Mouse (Mus musculus) ovary, postnatal 10 days (tissue): Measurements from ENCODE around the gene Isl2.

Source experiments
- DNase-seq: peaks from one replicate; pipeline ENCODE4 v3.0.0; 2022; ENCODE audit warnings: low spot score

The Isl2 gene

GRCm38 (mm10) chr9:55538377-55538776 is at the start of gene Isl2:
Gene Isl2, plus strand, starts transcription at chr9:55538672.
- no peak for DNase-seq

GRCm38 (mm10) chr9:55507922-55508321 is 30.6 kb upstream of the Isl2 start:
- no peak for DNase-seq

GRCm38 (mm10) chr9:55508701-55509100 is 29.8 kb upstream of the Isl2 start:
- no peak for DNase-seq

- DNase-seq, result no peak
These were observed 28.7 kb upstream of the Isl2 start for GRCm38 (mm10) chr9:55509731-55510130.

GRCm38 (mm10) chr9:55510651-55511235 is 27.7 kb upstream of the Isl2 start:
- DNase-seq, result no peak

GRCm38 (mm10) chr9:55511521-55511993 is 26.9 kb upstream of the Isl2 start:
- DNase-seq, result no peak

- peak; percentile 93 for DNase-seq
These were observed 26.4 kb upstream of the Isl2 start, which contains the start of gene Etfa for GRCm38 (mm10) chr9:55512027-55512543. Gene Etfa, minus strand, starts transcription at chr9:55512243.

GRCm38 (mm10) chr9:55525716-55526115 is 12.8 kb upstream of the Isl2 start:
- no peak for DNase-seq

- DNase-seq, result peak; percentile 13
These were observed 2.6 kb upstream of the Isl2 start for GRCm38 (mm10) chr9:55535907-55536306.

- DNase-seq, result no peak
These were observed 534 bp downstream of the Isl2 start for GRCm38 (mm10) chr9:55539006-55539405.

GRCm38 (mm10) chr9:55539661-55540390 is 1.4 kb downstream of the Isl2 start:
- DNase-seq, result no peak

- no peak for DNase-seq
These were observed 1.9 kb downstream of the Isl2 start for GRCm38 (mm10) chr9:55540391-55540770.

GRCm38 (mm10) chr9:55540888-55541287 is 2.4 kb downstream of the Isl2 start:
- DNase-seq, result peak; percentile 18

GRCm38 (mm10) chr9:55541681-55542365 is 3.4 kb downstream of the Isl2 start:
- peak; percentile 27 for DNase-seq

- no peak for DNase-seq
These were observed 4.2 kb downstream of the Isl2 start for GRCm38 (mm10) chr9:55542366-55543325.

- DNase-seq, result no peak
These were observed 4.8 kb downstream of the Isl2 start for GRCm38 (mm10) chr9:55543336-55543702.

GRCm38 (mm10) chr9:55543703-55544401 is 5.4 kb downstream of the Isl2 start:
- peak; percentile 35 for DNase-seq

GRCm38 (mm10) chr9:55544861-55545555 is 6.5 kb downstream of the Isl2 start:
- peak; percentile 44 for DNase-seq

- DNase-seq, result peak; percentile 9
These were observed 7.2 kb downstream of the Isl2 start for GRCm38 (mm10) chr9:55545556-55546175.
